Mouse (Mus musculus) lung, embryonic 14.5 days (tissue): ENCODE results near the gene Smyd3. TPM values are rescaled to one million over a fixed set of nuclear protein-coding genes. Genes with fewer than 3 reads are reported as not detected.

ENCODE experiments used
- ATAC-seq: fragments of 200-750 bp; cut with Nextera tagmentation; 2 replicates; pipeline ENCODE4 v1.8.0; 2017; ENCODE audit warnings: mild to moderate bottlenecking, moderate TSS enrichment, moderate library complexity; ENCODE audit not compliant: insufficient read depth
- DNase-seq: peaks from one replicate; pipeline ENCODE4 v3.0.0-alpha.2; 2015
- H3K27ac ChIP-seq: fragments of 300-500 bp; sonication (generic); 2 replicates; pipeline ENCODE4 v1.5.1; 2014; ENCODE audit warnings: low read depth, mild to moderate bottlenecking, moderate library complexity
- H3K27me3 ChIP-seq: fragments of 300-500 bp; sonication (generic); 2 replicates; pipeline ENCODE4 v1.6.1; 2014; ENCODE audit warnings: low read length, control low read depth; ENCODE audit not compliant: insufficient read depth
- H3K36me3 ChIP-seq: fragments of 300-500 bp; sonication (generic); 2 replicates; pipeline ENCODE4 v1.6.1; 2014; ENCODE audit warnings: control low read depth; ENCODE audit not compliant: insufficient read depth
- H3K4me1 ChIP-seq: fragments of 300-500 bp; sonication (generic); 2 replicates; pipeline ENCODE4 v1.6.1; 2014; ENCODE audit warnings: antibody characterized with exemption, control low read depth; ENCODE audit not compliant: insufficient read depth
- H3K4me2 ChIP-seq: fragments of 300-500 bp; sonication (generic); 2 replicates; pipeline ENCODE4 v1.6.1; 2014; ENCODE audit warnings: mild to moderate bottlenecking
- H3K4me3 ChIP-seq: fragments of 300-500 bp; sonication (generic); 2 replicates; pipeline ENCODE4 v1.5.1; 2014; ENCODE audit warnings: low read depth, low read length
- H3K9ac ChIP-seq: fragments of 300-500 bp; sonication (generic); 2 replicates; pipeline ENCODE4 v1.6.1; 2014
- H3K9me3 ChIP-seq: fragments of 300-500 bp; sonication (generic); 2 replicates; pipeline ENCODE4 v1.6.1; 2016; ENCODE audit warnings: low read depth, low read length, control low read depth
- CTCF ChIP-seq: IDR thresholded peaks from 2 replicates; pipeline ENCODE4 v1.5.1; 2016; ENCODE audit warnings: antibody characterized with exemption, low read depth
- WGBS: fragments of 180-500 bp; shearing (Covaris S2); extraction: QIAGEN DNeasy Blood & Tissue Kit; methylation state at CpG from one replicate; pipeline ENCODE4 v1.1.7; 2014; 5-methylcytosine and 5-hydroxymethylcytosine counted together
- polyA plus RNA-seq: library from polyadenylated mRNA; unstranded; fragments of >200 nt; fragmentation: Nextera tagmentation; extraction: Ambion mirVana; gene quantifications from 2 replicates; pipeline ENCODE4 v1.2.1, GENCODE M21; 2014

The Smyd3 gene
- polyA plus RNA-seq, 1 experiment from 2014 or later, result 20.6 TPM

- Histone ChIP-seq H3K27ac (no peak overlapping the region), H3K36me3 (no peaks in the 10 kb centered on the region), H3K9me3 (no peaks in the 10 kb centered on the region), H3K9ac (no peak overlapping the region), H3K27me3 (no peaks in the 10 kb centered on the region), H3K4me3 (no peak overlapping the region), H3K4me2 (no peak overlapping the region), H3K4me1 (no peaks in the 10 kb centered on the region)
- 56% methylated on average over 10 of the region's 10 CpGs for WGBS
- ATAC-seq, result no peak
- no peak for DNase-seq
- no peak for TF ChIP-seq CTCF
Observed at GRCm38 (mm10) chr1:179116729-179117663, 400.8 kb downstream of the Smyd3 start.

GRCm38 (mm10) chr1:179114833-179115495, 402.9 kb downstream of the Smyd3 start:
- no peak overlapping the region for H3K9ac ChIP-seq
- no peak overlapping the region for H3K4me3 ChIP-seq
- DNase-seq (peak; percentile 61), ATAC-seq (no peak)
- H3K36me3 ChIP-seq, result no peaks in the 10 kb centered on the region
- no peaks in the 10 kb centered on the region for H3K27me3 ChIP-seq
- no peaks in the 10 kb centered on the region for H3K9me3 ChIP-seq
- H3K4me2 ChIP-seq, result no peak overlapping the region
- H3K4me1 ChIP-seq, result no peaks in the 10 kb centered on the region
- 53% methylated on average over 7 of the region's 7 CpGs for WGBS
- no peak for TF ChIP-seq CTCF
- no peak overlapping the region for H3K27ac ChIP-seq

GRCm38 (mm10) chr1:179114385-179114784, 403.5 kb downstream of the Smyd3 start:
- DNase-seq (no peak), ATAC-seq (no peak)
- Histone ChIP-seq H3K36me3 (no peaks in the 10 kb centered on the region), H3K9me3 (no peaks in the 10 kb centered on the region), H3K27me3 (no peaks in the 10 kb centered on the region), H3K4me3 (no peak overlapping the region), H3K9ac (no peak overlapping the region), H3K4me1 (no peaks in the 10 kb centered on the region), H3K4me2 (no peak overlapping the region), H3K27ac (no peak overlapping the region)
- no peak for TF ChIP-seq CTCF
- 96% methylated on average over 3 of the region's 3 CpGs for WGBS

GRCm38 (mm10) chr1:179108759-179109158, 409.1 kb downstream of the Smyd3 start:
- WGBS, result 23% methylated on average over 7 of the region's 7 CpGs

GRCm38 (mm10) chr1:179107761-179108694, 409.8 kb downstream of the Smyd3 start:
- ATAC-seq, result no peak
- Histone ChIP-seq H3K27ac (no peak overlapping the region), H3K4me1 (peaks cover 7% of the 10 kb centered on the region; the same call in 1 of the 2 replicates), H3K4me3 (no peak overlapping the region), H3K9ac (no peak overlapping the region), H3K27me3 (no peaks in the 10 kb centered on the region), H3K36me3 (no peaks in the 10 kb centered on the region), H3K4me2 (no peak overlapping the region), H3K9me3 (no peaks in the 10 kb centered on the region)
- TF ChIP-seq CTCF, result no peak
- WGBS, result 36% methylated on average over 16 of the region's 16 CpGs
- DNase-seq, result no peak

More at GRCm38 (mm10) chr1:179108759-179109158, 409.1 kb downstream of the Smyd3 start:
- no peak overlapping the region for H3K4me3 ChIP-seq
- no peaks in the 10 kb centered on the region for H3K27me3 ChIP-seq
- no peak for TF ChIP-seq CTCF
- peak; percentile 24 for DNase-seq
- no peak overlapping the region for H3K27ac ChIP-seq
- peaks cover 7% of the 10 kb centered on the region; the same call in 1 of the 2 replicates for H3K4me1 ChIP-seq
- no peak overlapping the region for H3K4me2 ChIP-seq
- no peak for ATAC-seq
- no peaks in the 10 kb centered on the region for H3K36me3 ChIP-seq
- no peak overlapping the region for H3K9ac ChIP-seq
- H3K9me3 ChIP-seq, result no peaks in the 10 kb centered on the region

- ATAC-seq, result peak; percentile 43; the same call in 1 of the 2 replicates
- no peak for TF ChIP-seq CTCF
- Histone ChIP-seq H3K27me3 (no peaks in the 10 kb centered on the region), H3K4me1 (peaks cover 7% of the 10 kb centered on the region; the same call in 1 of the 2 replicates), H3K4me3 (no peak overlapping the region), H3K9ac (no peak overlapping the region), H3K36me3 (no peaks in the 10 kb centered on the region), H3K27ac (no peak overlapping the region), H3K9me3 (no peaks in the 10 kb centered on the region), H3K4me2 (no peak overlapping the region)
- peak; percentile 74 for DNase-seq
- 46% methylated on average over 7 of the region's 7 CpGs for WGBS
Observed at GRCm38 (mm10) chr1:179107211-179107610, 410.6 kb downstream of the Smyd3 start.
